Mouse (Mus musculus): Measurements from ENCODE around the gene Csrp1.
A peak's percentile ranks its signal among the peaks of the same experiment; 100 is the strongest.

Csrp1 gene

DNA sequence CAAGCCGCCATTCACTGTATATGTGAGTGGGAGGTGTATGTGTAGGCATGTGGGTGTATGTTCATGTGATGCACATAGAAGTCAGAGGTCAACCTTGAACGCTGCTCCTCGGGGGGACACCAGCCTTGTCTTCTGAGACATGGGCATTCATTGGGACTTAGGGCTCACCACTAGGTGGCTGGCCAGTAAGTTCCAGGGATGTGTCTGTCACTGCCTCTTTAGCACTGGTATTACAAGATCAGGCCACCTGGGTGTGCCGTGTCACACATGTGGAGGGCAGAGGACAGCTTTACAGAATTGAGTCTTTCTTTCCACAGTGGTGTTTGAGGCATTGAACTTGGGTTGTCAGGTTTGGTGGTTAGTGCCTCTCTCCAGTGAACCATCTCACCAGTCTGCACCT, 22.4 kb upstream of the Csrp1 start:
- no peak for DNase-seq (ENCODE audit: extremely low spot score, low read depth, low spot score)

- no peak for DNase-seq (ENCODE audit: extremely low spot score, low read depth, low spot score)
Measured at GRCm38 (mm10) chr1:135698046-135698445, 21.8 kb upstream of the Csrp1 start.

GRCm38 (mm10) chr1:135698451-135698921, 21.4 kb upstream of the Csrp1 start:
- no peak for DNase-seq (ENCODE audit: extremely low spot score, low read depth, low spot score)

- no peak for DNase-seq (ENCODE audit: extremely low spot score, low read depth, low spot score)
Measured at GRCm38 (mm10) chr1:135698996-135699705, 20.7 kb upstream of the Csrp1 start.

GRCm38 (mm10) chr1:135699892-135700291, 20.0 kb upstream of the Csrp1 start:
- no peak for DNase-seq (ENCODE audit: extremely low spot score, low read depth, low spot score)

- no peak for DNase-seq (ENCODE audit: extremely low spot score, low read depth, low spot score)
Measured at GRCm38 (mm10) chr1:135700605-135701004, 19.3 kb upstream of the Csrp1 start.

DNA sequence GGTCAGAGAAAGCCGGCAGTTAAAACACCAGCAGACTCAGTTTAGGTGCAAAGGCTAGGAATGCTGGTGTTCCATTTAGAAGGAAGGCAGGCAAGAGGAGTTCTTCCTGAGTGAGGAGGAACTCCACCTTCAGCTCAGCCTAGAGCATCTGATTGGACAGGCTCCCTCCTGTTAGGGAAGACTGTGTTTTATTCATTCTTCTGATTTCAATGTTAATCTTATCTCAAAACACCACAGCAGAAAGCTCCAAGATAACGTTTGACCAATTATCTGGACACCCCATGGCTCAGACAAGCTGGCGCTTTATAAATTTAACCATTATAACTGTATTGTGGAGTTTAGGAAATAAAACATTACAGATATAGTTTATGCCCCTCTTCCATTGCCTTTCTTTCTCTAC, 18.5 kb upstream of the Csrp1 start:
- no peak for DNase-seq (ENCODE audit: extremely low spot score, low read depth, low spot score)

DNA sequence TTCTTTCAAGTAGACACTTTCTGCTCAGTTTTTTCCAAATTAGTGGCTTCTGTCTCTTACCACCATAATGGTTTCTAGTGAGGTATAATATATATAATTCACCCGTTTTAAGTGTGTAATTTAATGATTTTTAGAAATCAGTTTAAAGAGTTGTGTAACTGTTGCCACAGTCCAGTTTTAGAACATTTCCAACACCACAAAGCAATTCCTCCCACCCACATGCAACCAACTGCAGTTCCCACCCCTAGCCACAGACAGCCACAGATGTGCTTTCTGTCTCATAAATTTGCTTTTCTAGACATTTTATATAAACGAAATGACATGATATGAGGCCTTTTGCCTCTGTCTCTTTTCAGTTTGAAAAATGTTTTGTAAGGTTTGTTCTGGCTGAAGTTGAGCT, 17.1 kb upstream of the Csrp1 start:
- no peak for DNase-seq (ENCODE audit: extremely low spot score, low read depth, low spot score)

DNA sequence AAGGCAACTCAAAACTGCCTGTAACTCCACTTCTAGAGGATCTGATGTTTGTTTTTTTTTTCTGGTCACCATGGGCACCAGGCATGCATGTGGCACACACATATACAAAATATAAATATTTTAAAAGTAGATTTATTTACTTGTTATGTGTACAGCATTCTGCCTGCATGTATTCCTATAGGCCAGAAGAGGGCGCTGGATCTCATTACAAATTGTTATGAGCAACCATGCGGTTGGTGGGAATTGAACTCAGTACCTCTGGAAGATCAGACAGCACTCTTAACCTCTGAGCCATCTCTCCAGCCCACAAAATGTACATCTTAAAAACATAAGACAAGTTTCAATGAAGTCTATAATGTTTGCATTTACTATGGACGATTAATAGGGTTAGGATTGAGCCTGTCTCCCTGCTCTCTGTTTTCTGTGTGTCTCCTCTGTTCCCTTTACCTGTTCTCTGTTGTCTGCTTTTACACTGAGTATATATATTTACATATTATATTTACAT, 15.5 kb upstream of the Csrp1 start:
- DNase-seq (ENCODE audit: extremely low spot score, low read depth, low spot score) = no peak

- no peak for DNase-seq (ENCODE audit: extremely low spot score, low read depth, low spot score)
Measured at GRCm38 (mm10) chr1:135708369-135708768, 11.5 kb upstream of the Csrp1 start.

- DNase-seq (ENCODE audit: extremely low spot score, low read depth, low spot score) = no peak
Measured at GRCm38 (mm10) chr1:135711126-135711525, 8.7 kb upstream of the Csrp1 start.

DNA sequence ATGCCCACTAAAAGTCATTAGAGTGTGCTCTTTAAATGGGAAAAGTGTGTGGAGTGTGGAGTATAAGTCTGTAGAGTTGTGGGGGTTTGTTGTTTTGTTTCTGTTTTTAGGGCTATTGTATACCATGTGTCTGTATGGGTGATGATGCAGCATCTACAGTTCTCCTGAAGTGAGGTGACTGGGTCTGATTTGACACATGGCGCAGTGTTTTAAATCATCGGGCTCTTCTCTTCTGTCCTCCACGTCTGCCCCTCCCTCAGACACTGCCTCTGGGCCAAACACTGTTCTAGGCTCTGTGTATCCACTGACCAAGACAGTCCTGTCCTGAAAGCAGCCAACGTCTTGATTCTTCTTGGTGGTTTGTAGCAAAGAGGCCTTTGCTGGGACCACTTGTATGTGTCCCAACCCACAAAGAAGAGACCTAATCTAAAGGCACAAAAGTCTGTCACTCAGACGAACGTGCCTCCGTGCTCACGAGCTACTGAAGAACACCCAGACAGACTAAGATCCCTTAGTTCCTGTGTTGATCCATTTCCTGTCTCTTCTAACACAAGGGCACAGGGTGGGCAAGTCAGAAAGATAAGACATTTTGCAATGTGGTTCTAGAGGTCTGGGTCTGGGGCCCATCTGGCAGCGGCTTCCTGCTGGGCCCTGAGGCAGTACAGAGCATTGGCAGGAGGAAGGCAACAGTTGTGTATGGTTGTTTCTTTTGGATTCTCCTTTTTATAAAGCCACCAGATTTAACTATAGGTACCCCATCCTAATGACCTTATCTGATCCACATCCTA, 5.6 kb upstream of the Csrp1 start:
- DNase-seq (ENCODE audit: extremely low spot score, low read depth, low spot score) = no peak

- DNase-seq (ENCODE audit: extremely low spot score, low read depth, low spot score) = no peak
Measured at GRCm38 (mm10) chr1:135714901-135715609, 4.8 kb upstream of the Csrp1 start.

DNA sequence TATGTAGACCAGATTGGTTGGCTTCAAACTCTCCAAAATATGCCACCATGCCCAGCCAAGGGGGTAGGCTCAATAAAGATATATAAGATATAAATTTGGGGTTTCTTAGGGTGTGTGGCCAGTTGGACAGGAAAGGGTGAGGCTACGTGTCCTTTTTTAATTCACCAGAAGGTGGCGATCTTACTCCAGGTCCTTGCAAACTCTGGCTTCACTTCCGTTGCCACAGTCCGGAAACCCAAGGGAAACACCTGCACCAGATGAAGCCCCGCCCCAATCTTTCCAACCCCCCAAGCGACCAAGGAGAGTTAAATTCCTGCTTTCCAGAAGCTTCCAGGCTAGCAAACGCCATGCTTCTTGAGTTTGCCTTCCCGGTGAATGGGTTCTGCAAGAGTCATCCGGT, 375 bp upstream of the Csrp1 start:
- peak; percentile 71 for DNase-seq (ENCODE audit: extremely low spot score, low read depth, low spot score)

DNA sequence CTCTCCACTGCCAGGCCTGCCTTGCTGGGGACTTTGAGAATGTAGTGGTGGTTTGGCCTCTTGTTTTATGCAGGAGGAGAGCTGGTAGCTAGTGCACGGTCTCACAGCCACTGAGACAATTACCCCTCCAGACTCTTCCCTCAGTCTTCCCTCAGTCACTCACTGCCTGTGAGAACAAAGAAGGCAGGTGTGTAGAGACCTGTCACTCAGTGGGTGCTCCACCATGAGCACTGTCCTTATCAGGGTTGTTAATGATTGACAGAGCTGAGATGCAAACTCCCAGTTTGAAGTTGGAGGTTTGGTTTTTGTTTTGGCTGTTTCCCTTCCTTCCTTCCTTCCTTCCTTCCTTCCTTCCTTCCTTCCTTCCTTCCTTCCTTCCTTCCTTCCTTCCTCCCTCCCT, 3.2 kb downstream of the Csrp1 start:
- DNase-seq (ENCODE audit: extremely low spot score, low read depth, low spot score) = no peak

DNA sequence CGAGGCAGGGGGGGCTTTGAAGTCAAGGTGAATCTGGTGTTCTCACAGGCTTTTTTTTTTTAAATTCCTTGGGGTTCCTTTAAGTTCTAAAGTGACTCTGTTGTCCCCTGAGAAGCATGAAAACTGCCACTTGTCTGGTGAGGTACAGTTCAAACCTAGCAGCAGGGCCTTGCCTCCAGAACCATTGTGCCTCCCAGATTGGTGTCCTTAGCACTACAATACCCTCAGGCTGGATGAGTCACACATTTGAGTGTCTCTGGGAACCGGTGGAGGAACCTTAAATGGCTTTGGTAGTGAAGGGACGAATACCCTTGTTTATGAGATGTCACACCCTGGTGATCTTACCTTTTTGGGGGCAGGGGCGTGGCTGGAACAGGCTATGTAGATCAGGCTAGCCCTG, 4.3 kb downstream of the Csrp1 start:
- DNase-seq (ENCODE audit: extremely low spot score, low read depth, low spot score) = no peak

- DNase-seq (ENCODE audit: extremely low spot score, low read depth, low spot score) = no peak
Measured at GRCm38 (mm10) chr1:135725324-135725723, 5.5 kb downstream of the Csrp1 start.

- DNase-seq (ENCODE audit: extremely low spot score, low read depth, low spot score) = no peak
Measured at GRCm38 (mm10) chr1:135725936-135726335, 6.1 kb downstream of the Csrp1 start.

DNA sequence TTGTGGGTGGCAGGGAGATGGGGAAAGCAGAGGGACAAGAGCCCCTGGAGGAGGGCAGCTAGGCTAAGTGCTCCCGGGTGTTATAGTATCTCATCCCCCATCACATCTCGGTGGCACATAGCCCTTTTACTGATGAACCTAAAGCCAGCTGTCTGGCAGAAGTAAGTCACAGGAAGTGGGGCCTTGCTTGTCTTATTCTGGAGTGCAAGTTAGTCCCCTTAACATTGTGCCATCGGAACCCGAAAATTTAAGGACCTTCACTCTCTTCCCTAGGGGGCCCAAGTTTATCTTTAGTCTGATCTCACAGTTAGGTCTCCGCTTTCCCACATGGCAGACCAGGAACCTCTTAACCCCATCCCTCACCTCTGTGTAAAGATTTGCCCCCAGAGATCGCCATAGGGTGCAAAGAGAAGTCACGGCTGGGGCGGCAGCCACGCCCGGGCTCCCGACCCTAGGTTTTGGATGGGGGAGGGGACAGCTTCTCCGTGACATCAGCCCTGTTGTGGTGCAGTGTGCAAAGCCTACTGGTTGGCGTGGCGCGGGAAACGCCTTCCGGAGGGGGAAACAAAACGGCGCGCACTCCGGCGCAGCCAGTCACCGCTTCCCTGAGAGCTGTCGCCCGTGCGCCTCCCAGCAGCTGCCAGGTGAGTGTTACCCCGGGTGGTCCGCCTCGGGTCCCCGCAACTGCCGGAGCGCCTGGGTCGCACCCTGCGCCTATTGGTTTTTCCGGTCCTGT, 8.9 kb downstream of the Csrp1 start:
- peak; percentile 56 for DNase-seq (ENCODE audit: extremely low spot score, low read depth, low spot score)

DNA sequence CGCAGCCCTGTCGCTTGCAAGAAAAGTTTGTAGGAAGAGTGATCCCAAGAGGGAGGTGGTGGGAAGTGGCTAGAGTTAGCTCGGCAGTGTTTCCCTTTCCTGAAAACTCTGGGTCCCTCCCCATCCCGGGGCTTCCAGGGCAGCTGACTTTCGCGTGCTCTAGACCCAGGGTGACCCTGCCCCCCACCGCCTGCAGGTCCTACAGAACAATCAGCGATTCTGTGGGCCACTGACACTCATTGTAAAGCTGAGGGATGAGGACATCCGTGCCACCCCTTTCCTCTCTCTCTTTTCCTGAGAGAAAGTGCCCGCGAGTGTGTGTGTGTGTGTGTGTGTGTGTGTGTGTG, 9.5 kb downstream of the Csrp1 start:
- no peak for DNase-seq (ENCODE audit: extremely low spot score, low read depth, low spot score)

DNA sequence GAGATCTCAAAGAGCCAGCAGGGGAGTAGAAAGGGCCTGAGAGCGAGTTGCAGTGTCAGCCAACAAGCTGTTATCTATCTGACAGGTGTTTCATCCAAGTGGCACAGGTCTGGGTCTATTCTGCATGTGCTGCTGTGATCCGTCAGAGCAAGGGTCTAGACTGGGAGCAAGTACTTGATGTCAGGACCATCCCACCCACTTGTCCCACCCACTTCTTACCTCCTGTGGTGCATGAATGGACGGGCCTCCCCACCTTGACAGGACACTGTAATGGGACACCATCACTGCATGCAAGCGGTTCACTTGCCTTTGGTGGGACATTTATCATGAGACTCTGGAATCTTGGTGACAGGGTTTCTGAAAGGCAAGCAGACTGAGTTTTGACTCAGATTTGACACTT, 10.0 kb downstream of the Csrp1 start:
- no peak for DNase-seq (ENCODE audit: extremely low spot score, low read depth, low spot score)
